Mouse (Mus musculus): ENCODE data around the gene Dstn. TPM values are rescaled to one million over a fixed set of nuclear protein-coding genes. Genes with fewer than 3 reads are reported as not detected.

Dstn gene
- total RNA-seq (2015; ENCODE audit: low replicate concordance) (103 and 108 TPM in 2 replicates), total RNA-seq (2017; ENCODE audit: low replicate concordance) (58.8 and 72.4 TPM in 2 replicates)

DNA sequence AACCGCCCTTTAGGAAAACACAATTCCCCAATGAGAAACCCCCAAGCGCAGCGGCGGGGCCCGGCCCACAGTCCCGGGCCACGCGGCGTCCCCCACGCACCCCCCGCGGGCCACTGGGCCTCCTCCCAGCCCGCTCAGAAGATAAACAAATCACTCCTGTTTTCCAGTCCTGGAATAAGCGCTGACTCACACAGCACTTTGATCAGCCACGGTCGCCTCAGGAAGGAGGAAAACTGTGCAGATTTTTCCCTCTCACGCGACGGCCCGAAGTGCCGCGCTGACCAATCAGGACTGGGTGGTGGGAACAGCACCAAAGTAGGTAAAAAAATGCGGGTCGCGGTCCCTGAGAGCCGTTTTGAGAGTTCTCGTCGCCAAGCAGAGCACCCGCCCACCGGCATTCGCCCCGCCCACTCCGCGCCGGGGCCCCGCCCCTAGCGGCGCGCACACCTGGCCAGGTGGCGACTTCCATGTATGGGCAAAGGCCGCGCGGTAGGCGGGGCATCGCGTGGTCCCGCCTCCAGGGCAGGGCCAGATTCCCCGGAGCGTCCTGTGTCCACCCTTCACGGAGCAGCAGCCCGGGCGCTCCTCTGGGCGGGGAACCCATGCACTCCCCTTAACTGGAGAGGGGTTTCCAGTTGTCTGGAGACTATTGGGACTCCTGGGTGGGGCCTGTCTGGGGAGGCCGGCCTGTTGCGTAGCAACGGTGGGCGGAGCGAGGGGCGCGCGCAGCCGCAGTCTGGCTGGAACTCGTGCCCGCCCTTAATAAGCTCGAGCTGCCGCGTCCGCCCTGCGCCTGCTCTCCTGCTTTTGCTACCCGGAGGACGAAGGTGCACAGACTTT, at the start of gene Dstn:
Gene Dstn, plus strand, starts transcription at position 561 of the 840 bp plus-strand sequence.
- ATAC-seq (replicated peaks; ENCODE audit: low FRiP score, poor library complexity, severe bottlenecking): peak; percentile 91

- 0 out of 2 replicates have a peak, but pooled peaks have one; percentile 49 for ATAC-seq (replicated peaks; ENCODE audit: low FRiP score, poor library complexity, severe bottlenecking)
Observed at GRCm38 (mm10) chr2:143867326-143867725, 47.8 kb upstream of the Dstn start.

DNA sequence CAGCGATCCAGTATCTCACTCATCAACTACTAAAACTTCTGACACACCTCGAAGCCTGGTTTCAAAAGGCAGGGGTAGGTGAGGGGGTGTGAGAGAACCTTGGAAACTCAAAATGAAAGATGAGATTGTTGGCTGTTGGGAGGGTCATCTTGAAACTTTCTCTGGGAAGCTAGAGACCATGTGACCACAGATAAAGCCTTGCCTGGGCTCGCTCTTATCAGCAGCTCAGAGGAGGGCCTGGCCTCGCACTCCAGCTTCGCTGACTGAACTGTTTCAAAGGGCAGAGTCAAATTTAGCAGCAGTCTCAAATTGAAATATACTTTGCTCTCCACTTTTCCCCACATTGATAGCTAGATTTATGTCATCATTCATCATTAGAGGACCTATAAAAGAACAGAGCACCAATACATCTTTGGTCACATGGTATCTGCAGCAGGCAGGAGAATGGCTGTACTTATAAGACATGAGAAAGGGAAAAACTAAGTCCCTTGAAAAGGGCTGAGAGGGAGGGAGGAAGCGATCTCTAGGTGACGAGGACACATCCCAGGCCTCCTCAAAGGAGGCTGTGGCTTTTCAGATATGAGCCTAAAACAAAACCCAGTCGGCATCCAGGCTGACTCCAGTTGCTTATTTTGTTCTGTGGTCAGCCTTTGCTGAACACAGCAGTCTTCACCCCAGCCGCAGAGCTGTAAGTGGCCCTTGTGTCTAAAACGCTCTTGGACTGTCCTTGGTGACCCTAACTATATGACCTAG, 44.0 kb upstream of the Dstn start:
- ATAC-seq (replicated peaks; ENCODE audit: low FRiP score, poor library complexity, severe bottlenecking): 0 out of 2 replicates have a peak, but pooled peaks have one; percentile 34

DNA sequence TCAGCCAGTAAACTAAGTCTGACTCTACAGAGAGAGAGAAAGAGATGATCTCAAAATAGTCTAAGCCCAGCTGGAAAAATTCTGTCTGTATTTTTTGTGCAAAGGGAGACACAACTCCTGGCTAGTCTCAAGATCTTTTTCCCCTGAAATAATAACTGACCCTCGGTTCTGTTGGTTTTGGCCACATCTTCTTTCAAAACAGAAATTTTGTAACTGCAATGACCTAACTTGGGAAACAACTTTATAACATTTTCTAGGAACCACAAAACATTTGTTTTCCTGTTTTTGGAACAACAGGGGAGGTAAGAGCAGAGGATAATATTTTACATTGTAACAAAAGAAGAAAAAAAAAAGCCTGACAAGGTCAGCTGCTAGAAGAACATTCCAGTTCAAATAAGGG, 39.1 kb upstream of the Dstn start:
- no peak for ATAC-seq (replicated peaks; ENCODE audit: low FRiP score, poor library complexity, severe bottlenecking)

- ATAC-seq (replicated peaks; ENCODE audit: low FRiP score, poor library complexity, severe bottlenecking): no peak
Observed at GRCm38 (mm10) chr2:143876929-143877632, 38.0 kb upstream of the Dstn start.

GRCm38 (mm10) chr2:143879311-143879710, 35.8 kb upstream of the Dstn start:
- no peak for ATAC-seq (replicated peaks; ENCODE audit: low FRiP score, poor library complexity, severe bottlenecking)

GRCm38 (mm10) chr2:143882002-143882401, 33.1 kb upstream of the Dstn start:
- no peak for ATAC-seq (replicated peaks; ENCODE audit: low FRiP score, poor library complexity, severe bottlenecking)

DNA sequence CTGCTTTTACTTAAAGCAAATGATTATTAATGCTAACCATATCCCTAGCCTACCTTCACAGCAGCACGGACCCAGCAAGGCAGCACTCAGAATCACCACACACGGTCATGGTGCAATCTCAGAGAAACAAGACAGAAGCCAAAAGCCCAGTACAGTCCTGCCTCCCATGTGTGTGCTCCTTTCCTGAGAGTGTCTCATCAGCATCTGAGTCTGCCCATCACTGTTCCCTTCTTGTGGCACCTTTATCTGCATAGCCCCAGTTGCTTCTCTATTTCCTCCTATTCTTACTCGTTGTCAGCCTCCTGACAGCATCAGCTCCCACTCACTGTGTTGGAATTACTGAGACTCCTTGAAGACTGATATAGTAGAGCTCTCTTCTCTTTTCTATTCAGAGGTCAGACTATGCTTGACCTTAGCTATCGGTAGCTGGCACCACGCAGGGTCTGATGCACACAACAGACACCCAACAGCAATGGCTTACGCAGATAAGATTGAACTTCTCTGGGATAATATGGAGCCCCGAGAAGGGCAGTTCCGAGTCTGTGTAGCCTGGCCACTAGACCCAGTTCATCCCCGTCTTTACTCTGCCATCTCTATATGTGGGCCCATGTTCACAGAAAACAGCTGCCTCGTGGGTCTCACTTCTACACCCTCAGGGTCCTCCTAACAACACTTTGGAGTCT, 32.4 kb upstream of the Dstn start:
- no peak for ATAC-seq (replicated peaks; ENCODE audit: low FRiP score, poor library complexity, severe bottlenecking)

DNA sequence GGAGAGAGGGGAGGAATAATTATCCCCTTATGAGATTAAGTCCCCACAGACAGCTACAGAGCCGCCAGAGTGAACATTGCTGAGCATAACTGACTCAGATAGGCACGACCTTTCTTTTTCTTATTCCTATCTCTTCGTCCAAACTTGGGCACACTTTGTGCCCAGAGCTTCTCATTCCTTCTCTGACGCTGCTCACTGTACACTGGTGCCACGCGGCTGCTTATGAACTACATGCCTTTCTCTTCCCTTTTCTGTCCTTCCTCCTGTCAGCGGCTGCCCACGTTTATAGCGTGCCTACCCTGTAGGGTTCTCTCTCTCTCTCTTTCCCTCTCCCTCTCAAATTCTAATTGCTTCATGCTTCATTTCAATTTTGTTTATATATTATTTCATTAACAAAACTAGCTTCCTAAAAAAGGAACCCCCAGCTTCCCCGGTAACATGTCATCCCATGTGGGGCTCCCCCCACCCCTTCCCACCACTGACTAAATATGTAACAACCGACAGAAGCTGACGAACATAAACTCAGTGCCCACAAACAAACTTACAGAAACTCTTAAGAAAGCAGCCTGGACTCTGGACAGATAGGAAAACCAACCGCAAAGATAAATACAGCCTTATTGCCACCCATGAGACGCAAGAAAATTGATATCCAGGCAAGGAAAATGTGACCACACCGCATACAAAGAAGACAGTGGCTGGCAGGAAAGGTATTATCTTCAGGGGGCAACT, 25.8 kb upstream of the Dstn start:
- no peak for ATAC-seq (replicated peaks; ENCODE audit: low FRiP score, poor library complexity, severe bottlenecking)

GRCm38 (mm10) chr2:143889860-143890433, 25.2 kb upstream of the Dstn start:
- no peak for ATAC-seq (replicated peaks; ENCODE audit: low FRiP score, poor library complexity, severe bottlenecking)

- ATAC-seq (replicated peaks; ENCODE audit: low FRiP score, poor library complexity, severe bottlenecking): no peak
Observed at GRCm38 (mm10) chr2:143891302-143892048, 23.6 kb upstream of the Dstn start.

- no peak for ATAC-seq (replicated peaks; ENCODE audit: low FRiP score, poor library complexity, severe bottlenecking)
Observed at GRCm38 (mm10) chr2:143899470-143900220, 15.5 kb upstream of the Dstn start.

GRCm38 (mm10) chr2:143900821-143901351, 14.2 kb upstream of the Dstn start:
- no peak for ATAC-seq (replicated peaks; ENCODE audit: low FRiP score, poor library complexity, severe bottlenecking)

DNA sequence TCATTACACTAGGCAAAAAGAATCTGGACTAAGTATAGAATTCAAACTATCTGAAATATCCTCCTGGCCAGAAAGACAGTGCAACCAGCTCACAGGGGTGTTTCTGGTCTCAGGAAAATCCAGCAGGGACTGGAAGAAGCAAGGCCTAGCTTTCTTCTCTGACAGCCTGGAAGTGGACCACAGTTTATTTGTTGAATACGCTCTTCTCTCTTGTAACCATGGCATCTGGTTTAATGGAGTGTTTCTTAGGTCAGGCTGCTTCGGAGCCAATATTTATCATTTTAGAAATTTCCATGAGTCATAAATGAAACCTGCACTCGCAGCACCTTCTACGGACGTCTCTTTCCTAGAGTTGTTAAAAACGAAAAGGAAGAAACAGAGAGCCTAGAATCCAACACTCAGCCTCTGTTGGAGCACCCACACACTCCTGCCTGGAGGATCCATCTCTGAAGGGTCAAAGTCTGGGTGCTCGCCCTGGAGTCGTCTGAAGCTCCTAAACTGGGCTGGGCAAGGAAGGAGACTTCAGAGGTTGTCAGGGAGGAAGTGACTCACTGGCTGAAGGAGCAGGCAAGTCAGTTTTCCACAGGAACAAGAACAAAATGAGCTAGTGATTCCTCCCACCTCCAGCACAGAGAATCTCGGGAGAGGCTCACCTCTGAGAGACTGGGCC, 11.6 kb upstream of the Dstn start:
- no peak for ATAC-seq (replicated peaks; ENCODE audit: low FRiP score, poor library complexity, severe bottlenecking)

DNA sequence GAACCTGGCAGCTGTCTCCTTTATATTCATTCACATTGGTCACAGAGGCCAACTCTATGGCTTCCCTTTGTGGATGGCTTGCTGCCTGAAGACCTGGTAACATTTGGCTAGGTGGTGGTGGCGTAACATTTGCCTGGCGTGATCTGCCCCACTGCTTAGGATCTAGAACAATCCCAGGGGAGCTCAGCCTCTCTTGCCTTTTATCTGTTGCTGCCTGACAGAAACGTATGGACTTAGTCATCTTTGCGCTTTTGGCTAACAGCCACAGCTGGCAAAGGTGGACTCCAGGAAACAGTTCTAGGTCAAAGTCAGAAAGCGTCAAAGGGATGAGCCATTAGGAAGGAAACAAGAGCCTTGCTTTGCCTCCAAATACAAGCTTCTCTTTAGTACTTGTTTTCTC, 10.2 kb upstream of the Dstn start:
- no peak for ATAC-seq (replicated peaks; ENCODE audit: low FRiP score, poor library complexity, severe bottlenecking)

DNA sequence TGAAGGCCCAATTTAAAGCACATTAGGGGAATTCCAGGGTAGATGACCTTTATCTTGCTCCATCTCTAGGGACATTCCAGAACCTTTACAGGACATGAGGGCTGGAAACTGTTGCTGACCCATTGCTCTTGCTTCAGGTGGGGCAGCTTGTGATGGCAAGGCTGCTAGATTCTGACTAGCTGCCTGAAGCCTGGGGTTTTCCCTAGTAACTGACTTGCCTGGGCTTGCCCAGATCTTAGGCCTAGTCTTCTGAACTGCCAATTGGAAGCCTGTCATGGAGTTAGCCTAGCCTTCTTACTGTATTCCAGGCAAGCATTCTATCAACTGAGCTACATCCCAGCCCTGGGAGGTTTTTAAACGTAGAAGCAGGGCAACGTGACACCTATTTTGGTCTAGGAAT, 5.9 kb upstream of the Dstn start:
- ATAC-seq (replicated peaks; ENCODE audit: low FRiP score, poor library complexity, severe bottlenecking): no peak

GRCm38 (mm10) chr2:143912199-143912598, 2.9 kb upstream of the Dstn start:
- no peak for ATAC-seq (replicated peaks; ENCODE audit: low FRiP score, poor library complexity, severe bottlenecking)

Data from erythroid progenitor cell, adult 5-6 weeks (primary cell).